Mouse (Mus musculus): ENCODE data around the gene 1700009N14Rik. TPM values are rescaled to one million over a fixed set of nuclear protein-coding genes. Genes with fewer than 3 reads are reported as not detected.

The 1700009N14Rik gene
- polyA plus RNA-seq (2015; fragmentation: Nextera tagmentation; extraction: Ambion mirVana): not detected in 2 replicates

DNA sequence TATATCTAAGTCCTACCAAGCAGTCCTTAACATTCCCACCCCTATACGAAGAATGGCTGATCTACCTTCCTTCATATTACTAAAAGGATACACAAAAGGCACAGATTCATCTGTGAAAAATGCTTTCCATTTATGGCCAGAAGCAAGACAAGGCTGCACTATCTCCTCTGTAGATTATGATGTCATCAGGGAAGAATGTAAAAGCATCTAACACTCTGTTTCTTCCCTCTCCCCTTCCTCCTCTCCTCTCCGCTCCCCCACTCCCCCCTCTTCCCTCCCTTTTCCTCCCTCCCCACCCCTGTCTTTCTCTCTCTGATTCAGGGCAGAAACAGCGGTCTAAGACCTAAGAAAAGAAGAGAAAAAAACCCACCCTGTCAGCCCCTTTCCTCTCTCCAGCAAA lies at the start of gene 1700009N14Rik:
TSS of gene 1700009N14Rik (plus strand) at position 227 of the 400 bp plus-strand sequence.
- no peak for ATAC-seq

DNA sequence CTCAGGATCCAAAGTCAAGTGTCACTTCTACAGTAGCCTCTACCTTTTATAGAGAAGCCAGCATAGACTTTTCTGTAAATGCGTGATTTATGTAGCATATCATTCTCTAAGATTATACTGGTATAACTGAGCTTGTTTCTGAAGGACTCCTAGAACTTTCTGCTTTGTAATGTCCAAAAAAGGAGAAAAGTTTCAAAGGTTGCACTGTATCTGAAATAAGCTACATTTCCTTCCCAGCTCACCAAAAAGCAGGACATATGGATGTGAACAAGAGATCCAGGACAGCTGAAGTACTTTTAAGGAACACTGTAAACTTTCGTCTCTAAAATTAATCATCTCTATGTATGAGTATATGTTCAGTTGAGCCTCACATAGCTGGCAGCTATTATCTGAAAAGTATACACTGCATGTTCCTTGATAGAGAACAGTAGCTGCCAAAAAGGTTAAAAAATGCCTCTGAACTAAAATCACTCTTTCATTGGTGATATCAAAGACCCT lies 12.2 kb upstream of the 1700009N14Rik start:
- ATAC-seq (no peak), DNase-seq (ENCODE audit: low spot score) (no peak)
- no peaks in the 10 kb centered on the region for H3K4me1 ChIP-seq (ENCODE audit: insufficient read depth, low read depth, low read length)
- no peak overlapping the region for H3K9ac ChIP-seq (replicated peaks; ENCODE audit: low read depth)
- no peak overlapping the region for H3K27ac ChIP-seq (ENCODE audit: low read length)
- no peak overlapping the region for H3K4me3 ChIP-seq (ENCODE audit: low read depth, low read length)
- 66% methylated on average over 2 of the region's 2 CpGs for WGBS
- H3K27me3 ChIP-seq (replicated peaks; ENCODE audit: insufficient read depth, low read length): no peaks in the 10 kb centered on the region
- H3K4me2 ChIP-seq (replicated peaks; ENCODE audit: low read depth, low read length): no peak overlapping the region
- no peaks in the 10 kb centered on the region for H3K36me3 ChIP-seq (ENCODE audit: insufficient read depth, low read length)
- no peaks in the 10 kb centered on the region for H3K9me3 ChIP-seq (ENCODE audit: low read length)
- TF ChIP-seq CTCF (IDR thresholded peaks at IDR 0.05) (no peak), EP300 (IDR thresholded peaks at IDR 0.05) (no peak)

More for the DNA sequence above, at the start of gene 1700009N14Rik:
- H3K4me2 ChIP-seq (replicated peaks; ENCODE audit: low read depth, low read length): no peak within 1 kb of the TSS
- TF ChIP-seq EP300 (IDR thresholded peaks at IDR 0.05): no peak
- TF ChIP-seq CTCF (IDR thresholded peaks at IDR 0.05): no peak
- no peaks in the 10 kb centered on the region for H3K4me1 ChIP-seq (ENCODE audit: insufficient read depth, low read depth, low read length)
- H3K4me3 ChIP-seq (ENCODE audit: low read depth, low read length): no peak within 1 kb of the TSS
- H3K27ac ChIP-seq (ENCODE audit: low read length): no peak within 1 kb of the TSS
- no peaks in the 10 kb centered on the region for H3K36me3 ChIP-seq (ENCODE audit: insufficient read depth, low read length)
- no peak for DNase-seq (ENCODE audit: low spot score)
- no peaks in the 10 kb centered on the region for H3K27me3 ChIP-seq (replicated peaks; ENCODE audit: insufficient read depth, low read length)
- H3K9ac ChIP-seq (replicated peaks; ENCODE audit: low read depth): no peak within 1 kb of the TSS
- 47% methylated on average over 3 of the region's 3 CpGs for WGBS
- no peaks in the 10 kb centered on the region for H3K9me3 ChIP-seq (ENCODE audit: low read length)

DNA sequence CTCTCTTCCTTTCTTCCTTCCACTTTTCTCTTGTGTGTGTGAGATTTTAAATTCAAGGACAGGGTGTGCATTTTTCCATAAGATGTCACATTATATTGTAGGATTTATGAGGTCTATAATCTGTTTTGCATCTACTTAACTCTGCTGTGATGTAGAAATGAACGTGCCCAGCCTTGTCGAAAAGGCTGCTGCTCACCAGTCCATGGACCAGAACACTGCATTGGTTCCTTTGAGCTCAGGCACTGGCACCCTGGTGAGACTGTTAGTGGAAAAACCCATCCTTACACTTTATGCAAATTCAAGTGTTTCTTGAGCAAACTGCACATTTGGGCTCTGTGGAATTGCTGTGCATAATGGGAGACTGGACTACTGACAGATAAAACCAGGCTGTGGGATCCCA lies 24.2 kb downstream of the 1700009N14Rik start:
- 85% methylated on average over 2 of the region's 2 CpGs for WGBS

DNA sequence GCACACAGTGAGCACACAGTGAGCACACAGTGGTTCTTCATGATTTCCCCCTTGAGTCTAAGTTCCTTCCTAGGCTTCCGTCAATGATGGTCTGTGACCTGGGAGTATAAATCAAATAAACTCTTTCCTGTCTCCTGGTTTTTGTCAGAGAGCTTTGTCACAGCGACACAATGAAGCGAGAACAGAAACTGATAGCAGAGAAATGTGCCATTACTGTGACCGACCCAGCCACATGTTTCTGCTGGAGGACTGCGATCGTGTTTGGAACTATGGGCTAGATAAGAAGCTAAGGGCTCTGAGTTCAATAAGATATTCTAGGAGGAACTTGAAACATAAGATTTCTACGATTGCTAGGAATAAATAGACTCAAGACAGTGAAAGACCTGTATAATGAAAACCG lies 36.3 kb downstream of the 1700009N14Rik start:
- Histone ChIP-seq H3K36me3 (ENCODE audit: insufficient read depth, low read length) (no peaks in the 10 kb centered on the region), H3K27me3 (replicated peaks; ENCODE audit: insufficient read depth, low read length) (no peaks in the 10 kb centered on the region), H3K4me1 (ENCODE audit: insufficient read depth, low read depth, low read length) (no peaks in the 10 kb centered on the region), H3K9ac (replicated peaks; ENCODE audit: low read depth) (no peak overlapping the region), H3K27ac (ENCODE audit: low read length) (no peak overlapping the region), H3K4me2 (replicated peaks; ENCODE audit: low read depth, low read length) (no peak overlapping the region), H3K9me3 (ENCODE audit: low read length) (no peaks in the 10 kb centered on the region), H3K4me3 (ENCODE audit: low read depth, low read length) (no peak overlapping the region)
- TF ChIP-seq CTCF (IDR thresholded peaks at IDR 0.05) (no peak), EP300 (IDR thresholded peaks at IDR 0.05) (no peak)
- 62% methylated on average over 8 of the region's 8 CpGs for WGBS
- DNase-seq (ENCODE audit: low spot score): no peak
- no peak for ATAC-seq

More for the DNA sequence above, 24.2 kb downstream of the 1700009N14Rik start:
- Histone ChIP-seq H3K4me3 (ENCODE audit: low read depth, low read length) (no peak overlapping the region), H3K36me3 (ENCODE audit: insufficient read depth, low read length) (no peaks in the 10 kb centered on the region), H3K27ac (ENCODE audit: low read length) (no peak overlapping the region), H3K9me3 (ENCODE audit: low read length) (no peaks in the 10 kb centered on the region), H3K4me1 (ENCODE audit: insufficient read depth, low read depth, low read length) (no peaks in the 10 kb centered on the region), H3K4me2 (replicated peaks; ENCODE audit: low read depth, low read length) (no peak overlapping the region), H3K27me3 (replicated peaks; ENCODE audit: insufficient read depth, low read length) (no peaks in the 10 kb centered on the region), H3K9ac (replicated peaks; ENCODE audit: low read depth) (no peak overlapping the region)
- DNase-seq (ENCODE audit: low spot score): no peak
- ATAC-seq: no peak
- TF ChIP-seq EP300 (IDR thresholded peaks at IDR 0.05): no peak
- TF ChIP-seq CTCF (IDR thresholded peaks at IDR 0.05): no peak

DNA sequence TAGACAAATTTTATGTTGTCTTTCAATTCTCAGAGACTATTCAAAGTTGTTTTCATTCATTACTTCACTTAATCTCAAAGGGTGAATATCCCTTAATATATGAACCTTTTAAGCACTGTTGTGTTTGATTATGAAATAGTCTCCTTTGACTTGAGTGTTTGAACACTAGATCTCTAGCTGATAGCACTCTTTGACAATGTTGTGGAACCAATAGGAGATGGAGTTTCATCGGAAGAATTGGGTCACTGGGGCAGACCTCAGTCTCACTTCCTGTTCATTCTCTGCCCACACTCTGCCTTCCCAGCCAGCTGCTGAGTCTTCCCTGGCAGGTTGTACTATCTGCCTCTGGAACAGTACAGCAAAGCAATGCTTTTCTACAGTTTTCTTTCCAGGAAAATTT lies 43.5 kb downstream of the 1700009N14Rik start:
- no peaks in the 10 kb centered on the region for H3K4me1 ChIP-seq (ENCODE audit: insufficient read depth, low read depth, low read length)
- no peaks in the 10 kb centered on the region for H3K36me3 ChIP-seq (ENCODE audit: insufficient read depth, low read length)
- H3K27me3 ChIP-seq (replicated peaks; ENCODE audit: insufficient read depth, low read length): no peaks in the 10 kb centered on the region
- H3K9ac ChIP-seq (replicated peaks; ENCODE audit: low read depth): no peak overlapping the region
- DNase-seq (ENCODE audit: low spot score): peak; percentile 6
- no peak for TF ChIP-seq EP300 (IDR thresholded peaks at IDR 0.05)
- no peak for TF ChIP-seq CTCF (IDR thresholded peaks at IDR 0.05)
- no peak overlapping the region for H3K4me2 ChIP-seq (replicated peaks; ENCODE audit: low read depth, low read length)
- WGBS: 38% methylated on average over 1 of the region's 1 CpGs
- ATAC-seq: no peak; the same call in 1 of the 2 replicates
- H3K4me3 ChIP-seq (ENCODE audit: low read depth, low read length): no peak overlapping the region
- H3K27ac ChIP-seq (ENCODE audit: low read length): no peak overlapping the region
- H3K9me3 ChIP-seq (ENCODE audit: low read length): no peaks in the 10 kb centered on the region

DNA sequence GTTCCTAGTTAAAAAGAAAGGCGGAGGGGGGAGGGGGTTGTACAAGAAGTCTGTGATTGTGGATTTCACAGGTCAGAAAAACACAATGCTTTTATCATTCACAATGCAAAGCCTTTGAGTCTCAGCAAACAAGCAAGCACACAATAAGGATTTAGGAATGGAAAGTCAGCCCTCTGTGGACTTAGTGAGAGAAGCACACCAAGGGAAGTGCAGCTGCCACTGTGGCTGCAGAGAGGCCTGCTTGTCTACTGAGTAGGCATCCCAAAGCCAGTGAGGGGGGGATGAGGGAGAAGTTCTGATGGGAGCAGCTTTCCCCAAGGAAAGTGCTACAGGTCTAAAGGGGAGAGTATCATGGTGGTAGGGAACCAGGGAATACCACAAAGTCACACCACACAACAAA lies 45.8 kb downstream of the 1700009N14Rik start:
- DNase-seq (ENCODE audit: low spot score) (no peak), ATAC-seq (no peak)
- H3K9ac ChIP-seq (replicated peaks; ENCODE audit: low read depth): no peak overlapping the region
- H3K27me3 ChIP-seq (replicated peaks; ENCODE audit: insufficient read depth, low read length): no peaks in the 10 kb centered on the region
- H3K27ac ChIP-seq (ENCODE audit: low read length): no peak overlapping the region
- TF ChIP-seq CTCF (IDR thresholded peaks at IDR 0.05) (no peak), EP300 (IDR thresholded peaks at IDR 0.05) (no peak)
- no peak overlapping the region for H3K4me2 ChIP-seq (replicated peaks; ENCODE audit: low read depth, low read length)
- H3K9me3 ChIP-seq (ENCODE audit: low read length): no peaks in the 10 kb centered on the region
- no peaks in the 10 kb centered on the region for H3K36me3 ChIP-seq (ENCODE audit: insufficient read depth, low read length)
- WGBS: 81% methylated on average over 1 of the region's 1 CpGs
- no peaks in the 10 kb centered on the region for H3K4me1 ChIP-seq (ENCODE audit: insufficient read depth, low read depth, low read length)
- H3K4me3 ChIP-seq (ENCODE audit: low read depth, low read length): no peak overlapping the region

Data from lung, postnatal 0 days (tissue).